Mouse (Mus musculus) cerebellum, adult 8-10 months (tissue): ENCODE results near the gene Aaas.

ENCODE experiments used
- DNase-seq: peaks from one replicate; pipeline ENCODE4 v3.0.0; 2022

Aaas gene

GRCm38 (mm10) chr15:102350138-102350941 lies at the start of gene Aaas:
TSS of gene Aaas (minus strand) at chr15:102350771.
- peak; percentile 95 for DNase-seq

- DNase-seq: peak; percentile 51
Observed at GRCm38 (mm10) chr15:102399229-102400221, 49.0 kb upstream of the Aaas start.

- no peak for DNase-seq
Observed at GRCm38 (mm10) chr15:102398629-102399028, 48.1 kb upstream of the Aaas start.

DNA sequence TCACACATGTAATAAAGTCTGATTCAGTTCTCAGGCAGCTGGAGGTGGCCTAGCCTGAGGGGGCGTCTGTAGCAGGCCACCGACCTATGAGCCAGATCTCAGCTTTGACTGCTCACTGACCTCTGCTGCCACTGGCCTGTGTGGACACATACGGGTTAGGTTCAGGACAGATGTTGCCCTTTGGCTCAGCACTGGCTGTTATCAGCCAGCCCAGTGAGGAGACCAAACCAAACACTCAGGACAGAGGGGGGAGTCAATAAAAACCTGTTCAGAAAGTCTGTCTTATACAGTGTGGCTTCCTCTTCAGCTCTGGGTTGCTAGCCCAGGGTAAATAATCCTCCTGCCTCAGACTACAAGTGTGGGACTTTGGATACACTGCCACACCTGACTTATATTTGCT lies 44.5 kb upstream of the Aaas start:
- no peak for DNase-seq

DNA sequence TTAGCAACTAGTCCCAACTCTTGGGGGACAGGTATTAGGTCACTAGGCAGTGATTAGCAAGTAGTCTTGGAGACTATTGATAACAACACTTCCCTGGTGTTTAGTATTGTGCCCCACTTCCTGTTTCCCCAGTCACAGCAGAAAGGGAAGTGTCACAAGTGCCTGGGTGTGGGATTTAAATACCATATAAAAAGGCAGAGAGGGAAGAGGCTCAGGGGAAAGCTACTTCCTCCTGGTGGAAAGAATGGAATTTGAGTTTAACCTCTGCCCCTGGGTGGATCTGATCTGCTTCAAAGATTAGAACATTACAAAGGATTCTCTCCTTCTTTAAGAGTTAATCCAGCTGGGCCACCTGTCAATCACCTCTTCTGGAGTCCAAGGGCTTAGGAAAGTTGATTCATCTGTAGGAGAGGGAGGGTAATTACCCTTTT lies 43.0 kb upstream of the Aaas start:
- DNase-seq: no peak

GRCm38 (mm10) chr15:102392520-102392919 lies 41.9 kb upstream of the Aaas start:
- no peak for DNase-seq

- DNase-seq: no peak
Observed at GRCm38 (mm10) chr15:102388942-102389341, 38.4 kb upstream of the Aaas start.

DNA sequence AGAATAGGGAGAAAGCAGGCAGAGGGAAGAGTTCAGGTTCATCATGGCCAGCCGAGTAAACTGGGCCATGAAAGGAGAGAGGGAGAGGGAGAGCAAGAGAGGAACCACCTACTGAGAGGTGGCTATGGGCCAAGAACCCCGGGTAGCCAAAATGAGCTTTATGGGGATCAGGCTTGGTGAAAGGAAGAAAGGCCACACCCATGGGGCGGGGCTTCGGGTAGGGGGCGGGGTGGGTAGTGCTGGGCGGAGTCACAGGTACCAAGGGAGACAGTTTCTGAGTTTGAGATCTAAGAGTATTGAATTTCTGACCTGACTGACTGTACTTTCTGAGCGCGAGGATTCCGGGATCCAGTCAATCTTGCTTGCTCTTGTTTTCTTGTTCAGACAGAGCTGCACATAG lies 36.1 kb upstream of the Aaas start:
- DNase-seq: no peak

DNA sequence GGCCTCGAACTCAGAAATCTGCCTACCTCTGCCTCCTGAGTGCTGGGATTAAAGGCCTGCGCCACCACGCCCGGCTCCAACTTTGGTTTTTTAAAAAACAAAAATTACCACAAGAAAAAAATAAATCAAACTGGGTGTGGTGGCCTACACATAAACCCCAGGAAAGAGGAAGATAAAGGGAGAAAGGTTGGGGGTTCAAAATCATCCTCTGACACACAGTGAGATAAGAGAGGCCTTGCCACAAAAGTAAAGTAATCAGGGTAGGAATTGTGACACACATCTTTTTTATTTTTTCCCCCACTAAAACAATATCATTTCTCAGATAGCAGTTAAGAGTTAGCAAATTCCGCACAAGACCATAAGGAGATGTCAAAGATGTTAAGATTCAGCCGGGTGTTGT lies 33.1 kb upstream of the Aaas start:
- DNase-seq: no peak

DNA sequence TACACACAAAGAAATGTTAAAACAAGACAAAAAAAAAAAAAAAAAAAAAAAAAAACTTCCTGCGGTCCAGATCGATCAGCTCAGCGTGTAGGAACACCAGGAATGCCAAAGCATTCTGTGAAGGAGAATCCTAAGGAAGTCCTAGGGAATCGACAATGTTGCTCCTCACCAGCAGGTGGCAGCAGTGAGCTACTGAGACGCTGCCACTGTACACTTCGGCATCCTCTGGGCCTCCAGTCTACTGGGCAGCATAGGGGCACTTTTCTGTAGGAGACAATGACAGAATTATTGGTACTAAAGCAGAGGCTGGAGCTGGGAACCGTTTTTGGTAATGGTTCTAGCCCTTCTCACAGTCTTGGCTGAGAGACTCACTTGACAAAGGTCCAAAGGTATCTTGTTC lies 31.0 kb upstream of the Aaas start:
- DNase-seq: peak; percentile 80

DNA sequence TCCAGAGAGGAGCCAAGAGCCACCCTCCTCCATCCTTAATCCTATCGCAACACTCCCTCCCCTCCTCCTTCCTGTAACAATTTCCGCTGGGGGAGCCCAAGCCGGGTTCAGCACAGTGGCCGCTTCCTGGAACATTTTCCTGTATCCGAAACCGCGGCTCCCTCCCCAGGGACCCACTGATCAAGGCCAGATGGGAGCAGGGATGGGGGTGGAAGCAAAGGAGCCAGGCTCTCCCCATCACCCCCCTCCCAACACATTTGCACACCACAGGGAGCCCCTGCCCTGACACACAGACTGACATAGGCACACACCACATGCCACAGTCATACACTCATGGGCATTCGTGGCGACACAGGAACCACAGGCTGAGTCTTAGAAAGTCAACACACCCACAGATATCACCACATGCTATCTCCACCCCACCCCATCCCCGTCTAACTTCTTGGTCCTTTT lies 27.3 kb upstream of the Aaas start:
- DNase-seq: no peak

DNA sequence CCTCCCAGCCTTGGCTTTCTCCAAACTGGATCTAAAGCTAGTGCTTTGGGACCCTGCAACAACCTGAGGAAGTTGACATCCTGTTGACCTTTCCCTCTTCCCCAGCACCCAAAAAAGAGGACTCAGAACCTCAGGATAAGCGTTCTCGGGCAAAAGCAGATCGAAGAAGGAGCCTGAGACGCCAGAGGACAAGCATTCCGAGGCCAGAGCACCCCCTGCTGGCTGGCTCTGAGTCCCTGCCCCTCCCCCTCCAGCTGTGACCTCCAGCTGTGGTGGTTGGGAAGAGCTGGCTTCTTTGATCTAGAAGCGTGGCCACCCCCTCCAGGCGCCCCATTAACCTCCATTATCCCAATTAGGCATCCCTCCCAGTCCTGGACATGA lies 26.6 kb upstream of the Aaas start:
- peak; percentile 41 for DNase-seq

GRCm38 (mm10) chr15:102376453-102377162 lies 26.0 kb upstream of the Aaas start:
- DNase-seq: no peak

GRCm38 (mm10) chr15:102370727-102371126 lies 20.2 kb upstream of the Aaas start:
- no peak for DNase-seq

DNA sequence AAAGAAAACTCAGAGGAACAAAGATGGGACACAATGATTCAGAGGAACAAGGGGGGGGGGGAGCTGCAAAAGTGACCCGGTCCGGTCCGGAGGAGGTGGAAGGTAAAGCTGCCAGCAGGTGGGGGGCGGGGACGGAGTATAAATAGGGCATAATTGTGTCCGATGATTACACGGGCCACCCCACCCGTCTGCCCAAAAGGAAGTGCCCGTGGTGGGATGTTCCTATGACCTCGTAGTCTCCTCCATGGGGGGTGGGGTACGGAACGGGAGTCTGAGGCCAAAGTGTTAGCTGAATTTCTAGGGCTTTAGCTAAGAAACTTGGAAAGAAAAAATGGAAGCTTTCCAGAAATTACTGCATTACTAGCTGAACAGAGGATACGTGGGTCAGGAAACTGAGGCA lies 19.4 kb upstream of the Aaas start:
- no peak for DNase-seq

- DNase-seq: no peak
Observed at GRCm38 (mm10) chr15:102366733-102367344, 16.3 kb upstream of the Aaas start, which contains the start of gene Sp7. TSS of gene Sp7 (minus strand) at chr15:102367182.

DNA sequence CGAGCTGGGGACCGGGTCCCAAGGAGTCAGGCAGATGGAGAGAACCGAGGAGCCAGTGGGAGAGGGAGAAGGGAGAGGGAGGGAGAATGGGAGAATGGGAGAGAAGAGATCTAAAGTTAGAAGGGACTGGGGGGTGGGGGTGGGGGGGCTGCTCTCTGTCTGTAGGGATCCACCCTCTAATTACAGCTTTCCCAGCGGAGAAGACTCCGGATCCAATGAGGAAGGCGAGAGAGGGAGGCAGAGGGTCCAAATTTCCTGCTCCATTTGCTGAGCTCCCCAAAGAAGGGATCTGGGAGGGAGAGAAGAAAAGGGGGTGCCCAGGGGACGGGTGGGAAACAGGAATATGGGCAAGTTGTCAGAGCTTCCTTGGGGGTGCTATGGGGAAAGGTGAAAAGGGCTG lies 15.7 kb upstream of the Aaas start:
- DNase-seq: no peak

GRCm38 (mm10) chr15:102364678-102365077 lies 14.1 kb upstream of the Aaas start:
- no peak for DNase-seq

GRCm38 (mm10) chr15:102362648-102363047 lies 12.1 kb upstream of the Aaas start:
- DNase-seq: no peak

DNA sequence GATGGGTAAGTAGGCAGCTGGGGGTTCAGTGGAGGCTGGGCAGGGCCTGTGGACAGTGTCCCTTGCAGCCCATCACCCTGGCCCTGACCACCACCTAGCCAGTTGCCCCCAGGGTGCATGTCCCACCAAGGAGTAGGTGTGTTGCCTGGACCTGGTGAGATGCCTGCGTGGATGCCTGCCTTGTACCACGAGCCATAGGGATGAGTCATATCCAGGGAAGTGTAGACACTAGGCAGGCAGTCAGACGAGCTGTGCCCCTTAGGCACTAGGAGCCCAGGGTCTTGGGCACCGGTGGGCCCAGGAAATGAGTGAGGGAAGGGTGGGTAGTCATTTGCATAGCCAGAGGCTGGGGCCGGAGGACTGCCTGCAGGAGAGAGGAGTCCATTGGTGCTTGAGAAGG lies 8.3 kb upstream of the Aaas start:
- DNase-seq: no peak

- DNase-seq: no peak
Observed at GRCm38 (mm10) chr15:102358126-102358525, 7.6 kb upstream of the Aaas start.

DNA sequence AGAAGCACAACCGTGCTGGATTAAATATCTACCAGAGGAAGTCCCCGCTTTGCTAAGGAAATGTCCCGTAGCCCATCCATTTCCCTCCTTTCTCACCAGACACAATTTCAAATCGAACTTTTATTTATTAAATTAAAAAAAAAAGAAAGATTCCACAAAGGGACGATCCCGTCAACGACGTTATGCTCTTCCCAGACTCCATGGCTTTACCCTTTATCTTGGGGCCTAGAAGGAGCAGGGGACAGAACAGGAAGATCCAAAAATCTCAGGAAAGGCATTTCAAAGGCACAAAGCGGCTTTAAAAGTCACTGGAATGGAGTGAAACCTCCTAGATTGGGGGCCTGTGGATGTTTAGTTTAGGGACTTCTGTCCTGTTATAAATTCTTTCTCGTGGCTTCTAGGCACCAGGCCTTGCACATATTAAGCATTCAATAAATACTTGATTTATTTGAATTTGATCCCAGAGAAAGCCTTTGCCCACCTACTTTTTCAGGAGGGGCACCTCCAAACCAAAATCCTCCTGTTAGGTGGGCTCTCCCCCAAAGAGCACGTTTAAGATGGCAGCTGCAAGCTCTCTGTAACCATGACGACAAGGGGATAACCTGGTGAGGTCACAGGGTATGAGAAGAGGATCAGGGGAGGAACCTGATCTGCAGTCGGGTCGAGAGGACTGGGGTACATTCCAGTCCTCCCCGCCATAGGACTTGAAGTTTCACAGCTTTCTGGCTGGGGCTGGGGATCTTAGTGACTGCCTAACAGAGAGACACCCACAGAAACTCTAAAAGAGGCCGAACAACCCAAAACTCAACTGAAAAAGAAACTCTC lies 6.1 kb upstream of the Aaas start:
- DNase-seq: no peak
